Mouse (Mus musculus) liver, adult 10 weeks (tissue): Measurements from ENCODE around the gene Abhd13. TPM values are rescaled to one million over a fixed set of nuclear protein-coding genes. Genes with fewer than 3 reads are reported as not detected.

ENCODE experiments used
- polyA plus RNA-seq: library from polyadenylated mRNA; stranded (reverse); fragments of 350-450 nt; fragmentation: Illumina TruSeq; extraction: RNeasy Lipid Tissue Mini Kit (QIAGEN cat#74804); gene quantifications from one replicate; pipeline ENCODE4 v1.2.3, GENCODE M21; 2014; ENCODE audit warnings: low read depth, low replicate concordance

Abhd13 gene
- polyA plus RNA-seq = 18.0 TPM

GRCm38 (mm10) chr8:9977573-9978314 lies at the start of gene Abhd13, which contains the start of gene Lig4:
Gene Abhd13, plus strand, starts transcription at chr8:9977707.
Gene Lig4, minus strand, starts transcription at chr8:9977686.

GRCm38 (mm10) chr8:10006156-10006985 lies 28.9 kb downstream of the Abhd13 start, which contains the start of gene Tnfsf13b:
Gene Tnfsf13b, plus strand, starts transcription at chr8:10006467.

Other genes starting within 250 kb of the Abhd13 start
- gene Fam155a, start 206.5 kb upstream of the Abhd13 start, polyA plus RNA-seq = not detected
- gene Gm10217, start 113.5 kb upstream of the Abhd13 start, polyA plus RNA-seq = not detected
- 3.8 TPM for gene Lig4, start within 50 bp of the Abhd13 start, polyA plus RNA-seq
- 0.21 TPM for gene Tnfsf13b, start 28.8 kb downstream of the Abhd13 start, polyA plus RNA-seq
- gene Myo16, start 176.2 kb downstream of the Abhd13 start, polyA plus RNA-seq = not detected